Mouse (Mus musculus): ENCODE measurements around the gene Ppfia1. TPM values are rescaled to one million over a fixed set of nuclear protein-coding genes. Genes with fewer than 3 reads are reported as not detected.

The Ppfia1 gene
- polyA plus RNA-seq (2012; rRNA removed): 36.3 and 37.2 TPM in 2 replicates

GRCm38 (mm10) chr7:144553237-144554122, at the start of gene Ppfia1:
TSS of gene Ppfia1 (minus strand) at chr7:144553729.
- peak within 1 kb of the TSS; percentile 54 for H3K4me3 ChIP-seq (ENCODE audit: insufficient read depth, low read length)
- peak within 1 kb of the TSS; percentile 9; the same call in 1 of the 2 replicates for H3K27ac ChIP-seq (ENCODE audit: insufficient read depth, low read length)
- TF ChIP-seq POLR2A (IDR thresholded peaks at IDR 0.05; ENCODE audit: extremely low read depth, insufficient read depth, low read length) (peak; percentile 93), CTCF (IDR thresholded peaks at IDR 0.05; ENCODE audit: extremely low read depth, insufficient read depth, low read length) (no peak)
- peaks cover 11% of the 10 kb centered on the region for H3K4me1 ChIP-seq (ENCODE audit: control insufficient read depth, insufficient read depth, low read length)

GRCm38 (mm10) chr7:144600333-144600900, 46.9 kb upstream of the Ppfia1 start:
- no peak overlapping the region for H3K27ac ChIP-seq (ENCODE audit: insufficient read depth, low read length)
- no peak for TF ChIP-seq CTCF (IDR thresholded peaks at IDR 0.05; ENCODE audit: extremely low read depth, insufficient read depth, low read length)
- no peak for TF ChIP-seq POLR2A (IDR thresholded peaks at IDR 0.05; ENCODE audit: extremely low read depth, insufficient read depth, low read length)
- no peak overlapping the region for H3K4me3 ChIP-seq (ENCODE audit: insufficient read depth, low read length)
- no peaks in the 10 kb centered on the region for H3K4me1 ChIP-seq (ENCODE audit: control insufficient read depth, insufficient read depth, low read length)

GRCm38 (mm10) chr7:144589508-144589907, 36.0 kb upstream of the Ppfia1 start:
- no peak overlapping the region for H3K27ac ChIP-seq (ENCODE audit: insufficient read depth, low read length)
- no peaks in the 10 kb centered on the region for H3K4me1 ChIP-seq (ENCODE audit: control insufficient read depth, insufficient read depth, low read length)
- no peak overlapping the region for H3K4me3 ChIP-seq (ENCODE audit: insufficient read depth, low read length)
- TF ChIP-seq CTCF (IDR thresholded peaks at IDR 0.05; ENCODE audit: extremely low read depth, insufficient read depth, low read length) (peak; percentile 41), POLR2A (IDR thresholded peaks at IDR 0.05; ENCODE audit: extremely low read depth, insufficient read depth, low read length) (no peak)

GRCm38 (mm10) chr7:144587291-144587690, 33.8 kb upstream of the Ppfia1 start:
- no peak overlapping the region for H3K27ac ChIP-seq (ENCODE audit: insufficient read depth, low read length)
- no peak overlapping the region for H3K4me3 ChIP-seq (ENCODE audit: insufficient read depth, low read length)
- no peak for TF ChIP-seq POLR2A (IDR thresholded peaks at IDR 0.05; ENCODE audit: extremely low read depth, insufficient read depth, low read length)
- TF ChIP-seq CTCF (IDR thresholded peaks at IDR 0.05; ENCODE audit: extremely low read depth, insufficient read depth, low read length): peak; percentile 74
- no peaks in the 10 kb centered on the region for H3K4me1 ChIP-seq (ENCODE audit: control insufficient read depth, insufficient read depth, low read length)

- peak; percentile 93 for TF ChIP-seq CTCF (IDR thresholded peaks at IDR 0.05; ENCODE audit: extremely low read depth, insufficient read depth, low read length)
- TF ChIP-seq POLR2A (IDR thresholded peaks at IDR 0.05; ENCODE audit: extremely low read depth, insufficient read depth, low read length): no peak
- peaks cover 2% of the 10 kb centered on the region; the same call in 1 of the 2 replicates for H3K4me1 ChIP-seq (ENCODE audit: control insufficient read depth, insufficient read depth, low read length)
- no peak overlapping the region for H3K27ac ChIP-seq (ENCODE audit: insufficient read depth, low read length)
- no peak overlapping the region for H3K4me3 ChIP-seq (ENCODE audit: insufficient read depth, low read length)
These were observed 32.1 kb upstream of the Ppfia1 start for GRCm38 (mm10) chr7:144585648-144586047.

GRCm38 (mm10) chr7:144583619-144584018, 30.1 kb upstream of the Ppfia1 start:
- H3K4me1 ChIP-seq (ENCODE audit: control insufficient read depth, insufficient read depth, low read length): peaks cover 2% of the 10 kb centered on the region; the same call in 1 of the 2 replicates
- H3K27ac ChIP-seq (ENCODE audit: insufficient read depth, low read length): no peak overlapping the region
- no peak overlapping the region for H3K4me3 ChIP-seq (ENCODE audit: insufficient read depth, low read length)
- TF ChIP-seq POLR2A (IDR thresholded peaks at IDR 0.05; ENCODE audit: extremely low read depth, insufficient read depth, low read length): no peak
- TF ChIP-seq CTCF (IDR thresholded peaks at IDR 0.05; ENCODE audit: extremely low read depth, insufficient read depth, low read length): peak; percentile 52

GRCm38 (mm10) chr7:144582284-144582980, 28.9 kb upstream of the Ppfia1 start, which contains the start of gene Fadd:
TSS of gene Fadd (minus strand) at chr7:144582463.
- Histone ChIP-seq H3K4me1 (ENCODE audit: control insufficient read depth, insufficient read depth, low read length) (peaks cover 3% of the 10 kb centered on the region; the same call in 1 of the 2 replicates), H3K4me3 (ENCODE audit: insufficient read depth, low read length) (peak within 1 kb of the TSS; percentile 56), H3K27ac (ENCODE audit: insufficient read depth, low read length) (peak within 1 kb of the TSS; percentile 30; the same call in 1 of the 2 replicates)
- TF ChIP-seq CTCF (IDR thresholded peaks at IDR 0.05; ENCODE audit: extremely low read depth, insufficient read depth, low read length) (no peak), POLR2A (IDR thresholded peaks at IDR 0.05; ENCODE audit: extremely low read depth, insufficient read depth, low read length) (peak; percentile 78)

- no peak for TF ChIP-seq POLR2A (IDR thresholded peaks at IDR 0.05; ENCODE audit: extremely low read depth, insufficient read depth, low read length)
- TF ChIP-seq CTCF (IDR thresholded peaks at IDR 0.05; ENCODE audit: extremely low read depth, insufficient read depth, low read length): peak; percentile 34; the same call in 1 of the 2 replicates
- Histone ChIP-seq H3K27ac (ENCODE audit: insufficient read depth, low read length) (no peak overlapping the region), H3K4me3 (ENCODE audit: insufficient read depth, low read length) (peak overlapping the region; percentile 56), H3K4me1 (ENCODE audit: control insufficient read depth, insufficient read depth, low read length) (peaks cover 3% of the 10 kb centered on the region; the same call in 1 of the 2 replicates)
These were observed 28.2 kb upstream of the Ppfia1 start for GRCm38 (mm10) chr7:144581559-144582283.

Measured in cortical plate, adult 2 months (tissue).